Mouse (Mus musculus) stomach, postnatal 0 days (tissue): ENCODE data around the gene Hist2h4. TPM values are rescaled to one million over a fixed set of nuclear protein-coding genes. Genes with fewer than 3 reads are reported as not detected.
"Not testable (repeated sequence)": the region's sequence is repeated elsewhere in the genome, so short reads cannot be mapped to it uniquely, and the experiment has no call there.

ENCODE experiments used
- ATAC-seq: fragments of 200-750 bp; cut with Nextera tagmentation; 2 replicates; pipeline ENCODE4 v1.8.0; 2017; ENCODE audit not compliant: low FRiP score, low TSS enrichment
- DNase-seq: peaks from one replicate; pipeline ENCODE4 v3.0.0-alpha.2; 2016; ENCODE audit warnings: low spot score
- H3K27ac ChIP-seq: fragments of 300-500 bp; sonication (generic); replicated peaks from 2 replicates; pipeline ENCODE4 v1.5.1; 2014; ENCODE audit warnings: mild to moderate bottlenecking, control low read depth
- H3K27me3 ChIP-seq: fragments of 300-500 bp; sonication (generic); 2 replicates; pipeline ENCODE4 v1.6.1; 2014; ENCODE audit warnings: low read length; ENCODE audit not compliant: control insufficient read depth, insufficient read depth
- H3K36me3 ChIP-seq: fragments of 300-500 bp; sonication (generic); 2 replicates; pipeline ENCODE4 v1.6.1; 2014; ENCODE audit warnings: low read length, mixed read lengths; ENCODE audit not compliant: control insufficient read depth, insufficient read depth
- H3K4me1 ChIP-seq: fragments of 300-500 bp; sonication (generic); replicated peaks from 2 replicates; pipeline ENCODE4 v1.6.1; 2014; ENCODE audit warnings: antibody characterized with exemption; ENCODE audit not compliant: control insufficient read depth, insufficient read depth
- H3K4me2 ChIP-seq: fragments of 300-500 bp; sonication (generic); replicated peaks from 2 replicates; pipeline ENCODE4 v1.6.1; 2014; ENCODE audit warnings: low read depth, mild to moderate bottlenecking, control low read depth, moderate library complexity
- H3K4me3 ChIP-seq: fragments of 300-500 bp; sonication (generic); 2 replicates; pipeline ENCODE4 v1.5.1; 2014; ENCODE audit warnings: low read depth, low read length, control low read depth
- H3K9ac ChIP-seq: fragments of 300-500 bp; sonication (generic); 2 replicates; pipeline ENCODE4 v1.6.1; 2014; ENCODE audit warnings: mild to moderate bottlenecking, low read length, control low read depth, mixed read lengths
- H3K9me3 ChIP-seq: fragments of 300-500 bp; sonication (generic); 2 replicates; pipeline ENCODE4 v1.6.1; 2016; ENCODE audit warnings: low read length; ENCODE audit not compliant: control insufficient read depth
- CTCF ChIP-seq: IDR thresholded peaks from 2 replicates; pipeline ENCODE4 v1.5.1; 2016; ENCODE audit warnings: antibody characterized with exemption, low read depth, mild to moderate bottlenecking, moderate library complexity
- EP300 ChIP-seq: optimal IDR thresholded peaks from 2 replicates; pipeline ENCODE3; 2016; ENCODE audit warnings: antibody characterized with exemption
- WGBS: fragments of 180-500 bp; shearing (Covaris S2); extraction: QIAGEN DNeasy Blood & Tissue Kit; methylation state at CpG from one replicate; pipeline ENCODE4 v1.1.7; 2014; 5-methylcytosine and 5-hydroxymethylcytosine counted together
- polyA plus RNA-seq: library from polyadenylated mRNA; unstranded; fragments of >200 nt; fragmentation: Nextera tagmentation; extraction: Ambion mirVana; gene quantifications from 2 replicates; pipeline ENCODE4 v1.2.1, GENCODE M21; 2015

Gene Hist2h4
- polyA plus RNA-seq, 1 experiment from 2014 or later: 9.8 TPM

DNA sequence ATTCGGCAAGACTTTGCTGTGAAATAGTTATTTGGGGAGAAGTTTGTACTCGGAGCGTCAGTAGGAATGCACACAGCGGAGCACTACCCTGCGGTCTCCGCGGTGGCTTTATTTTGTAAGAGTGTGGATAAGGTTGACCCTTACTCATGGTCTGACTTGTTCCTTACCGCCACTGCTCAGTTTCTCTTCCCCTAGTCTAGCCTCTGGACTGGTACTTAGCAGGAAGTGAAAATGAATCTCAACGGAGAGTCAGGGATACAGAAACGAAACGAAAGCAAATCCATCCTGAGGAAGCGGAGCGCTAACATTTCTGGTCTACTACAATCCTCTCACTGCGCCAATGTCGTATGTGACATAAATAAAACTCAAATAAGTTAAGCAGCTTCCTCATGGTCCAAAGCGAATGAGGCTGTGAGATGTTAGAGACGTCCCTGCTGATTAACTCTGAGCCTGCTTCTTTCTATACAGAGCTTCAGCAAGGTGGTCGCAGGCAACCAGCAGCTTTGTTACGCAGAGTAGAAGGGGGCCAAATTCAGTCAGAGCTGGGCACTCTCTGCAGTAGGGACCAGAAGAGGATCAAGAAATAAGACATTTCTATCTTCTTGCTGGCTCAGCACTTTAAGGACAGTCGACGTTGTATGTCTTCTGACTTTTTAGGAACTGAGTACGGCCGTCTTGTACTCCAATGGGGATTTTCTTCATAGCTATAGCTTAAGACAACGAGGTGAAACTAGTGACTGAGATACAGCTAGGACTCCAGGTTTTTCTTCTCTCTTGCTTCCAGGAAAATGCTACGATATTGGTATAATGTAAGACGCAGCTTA is 37.8 kb upstream of the Hist2h4 start:
- Histone ChIP-seq H3K4me1 (no peaks in the 10 kb centered on the region), H3K27me3 (no peaks in the 10 kb centered on the region), H3K27ac (no peak overlapping the region), H3K9ac (no peak overlapping the region), H3K4me2 (peak overlapping the region; percentile 39), H3K36me3 (no peaks in the 10 kb centered on the region), H3K4me3 (peak overlapping the region; percentile 23), H3K9me3 (no peaks in the 10 kb centered on the region)
- TF ChIP-seq EP300 (no peak), CTCF (no peak)
- DNase-seq: no peak
- WGBS: 66% methylated on average over 26 of the region's 26 CpGs
- peak; percentile 32; the same call in 1 of the 2 replicates for ATAC-seq

DNA sequence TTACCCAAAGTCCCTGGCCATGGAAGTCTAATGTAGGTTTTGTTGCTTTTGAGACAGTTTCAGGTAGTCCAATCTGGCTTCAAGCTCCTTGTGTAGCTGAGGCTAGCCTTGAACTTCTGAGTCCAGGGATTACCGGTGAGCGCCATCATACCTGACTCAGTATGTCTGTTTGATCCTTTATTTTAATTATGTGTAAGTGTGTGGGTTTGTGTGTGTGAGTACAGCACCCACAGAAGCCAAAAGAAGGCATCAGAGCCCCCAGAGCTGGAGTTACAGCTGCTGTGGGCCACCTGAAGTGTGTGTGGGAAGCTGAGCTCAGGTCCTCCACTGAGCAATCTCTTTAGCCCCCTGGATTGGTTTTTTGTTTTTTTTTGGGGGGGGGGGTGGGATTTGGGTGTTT is 36.5 kb upstream of the Hist2h4 start:
- ATAC-seq: no peak

DNA sequence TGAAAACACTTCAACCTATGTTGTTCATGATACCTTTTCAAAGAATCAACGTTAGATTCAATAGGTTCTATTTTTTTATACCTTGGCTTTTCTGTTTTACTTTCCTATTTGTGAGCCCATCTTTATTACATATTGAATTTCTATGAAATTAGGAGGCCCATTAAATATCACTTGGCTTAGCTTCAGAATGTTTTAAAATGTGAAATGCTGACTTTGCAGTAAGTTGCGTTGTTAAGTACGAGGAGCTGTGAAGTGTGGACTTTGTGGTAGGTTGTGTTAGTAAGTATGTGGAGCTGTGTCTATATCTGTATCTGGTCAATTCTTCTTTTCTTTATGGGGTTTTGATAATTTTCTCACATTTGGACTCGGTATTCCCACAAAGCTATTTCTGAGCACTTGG is 35.2 kb upstream of the Hist2h4 start:
- H3K4me1 ChIP-seq: no peaks in the 10 kb centered on the region
- no peak for DNase-seq

More for the DNA sequence above, 36.5 kb upstream of the Hist2h4 start:
- Histone ChIP-seq H3K36me3 (no peaks in the 10 kb centered on the region), H3K9me3 (no peaks in the 10 kb centered on the region), H3K4me3 (no peak overlapping the region), H3K27ac (no peak overlapping the region), H3K9ac (no peak overlapping the region), H3K4me2 (no peak overlapping the region), H3K4me1 (no peaks in the 10 kb centered on the region), H3K27me3 (no peaks in the 10 kb centered on the region)
- no peak for DNase-seq
- WGBS: 97% methylated on average over 2 of the region's 2 CpGs
- no peak for TF ChIP-seq CTCF
- no peak for TF ChIP-seq EP300

DNA sequence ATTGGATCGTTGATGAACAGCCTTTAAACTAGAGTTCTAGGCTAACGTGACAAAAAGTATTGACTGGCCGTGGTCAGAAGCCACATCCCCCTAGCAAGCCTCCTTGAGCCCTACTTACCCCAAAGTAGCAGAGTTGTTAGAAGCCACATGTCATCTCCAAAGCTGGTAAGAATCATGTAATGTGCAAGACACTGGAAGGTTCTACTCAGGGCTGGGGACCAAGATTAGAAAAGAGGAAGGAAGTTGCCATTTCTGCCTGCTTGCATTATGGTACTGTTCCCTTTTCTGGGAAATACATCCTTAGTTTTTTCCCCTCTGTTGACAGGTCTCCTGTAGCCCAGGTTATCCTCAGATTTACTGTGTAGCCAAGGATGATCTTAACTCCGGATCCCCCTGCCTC is 30.7 kb upstream of the Hist2h4 start, which contains the start of gene Fcgr1:
Gene Fcgr1, minus strand, starts transcription at position 183 of the 400 bp plus-strand sequence.
- Histone ChIP-seq H3K4me2 (no peak within 1 kb of the TSS), H3K4me3 (no peak within 1 kb of the TSS), H3K27ac (no peak within 1 kb of the TSS), H3K9me3 (no peaks in the 10 kb centered on the region), H3K36me3 (no peaks in the 10 kb centered on the region), H3K27me3 (no peaks in the 10 kb centered on the region), H3K4me1 (no peaks in the 10 kb centered on the region), H3K9ac (no peak within 1 kb of the TSS)
- no peak for TF ChIP-seq CTCF
- no peak for TF ChIP-seq EP300
- WGBS: 75% methylated on average over 4 of the region's 4 CpGs
- ATAC-seq: no peak
- DNase-seq: no peak

More for the DNA sequence above, 35.2 kb upstream of the Hist2h4 start:
- no peak for TF ChIP-seq EP300
- TF ChIP-seq CTCF: no peak
- Histone ChIP-seq H3K4me3 (no peak overlapping the region), H3K27ac (no peak overlapping the region), H3K36me3 (no peaks in the 10 kb centered on the region), H3K9ac (no peak overlapping the region), H3K4me2 (no peak overlapping the region), H3K27me3 (no peaks in the 10 kb centered on the region), H3K9me3 (no peaks in the 10 kb centered on the region)
- 91% methylated on average over 4 of the region's 4 CpGs for WGBS
- ATAC-seq: no peak

DNA sequence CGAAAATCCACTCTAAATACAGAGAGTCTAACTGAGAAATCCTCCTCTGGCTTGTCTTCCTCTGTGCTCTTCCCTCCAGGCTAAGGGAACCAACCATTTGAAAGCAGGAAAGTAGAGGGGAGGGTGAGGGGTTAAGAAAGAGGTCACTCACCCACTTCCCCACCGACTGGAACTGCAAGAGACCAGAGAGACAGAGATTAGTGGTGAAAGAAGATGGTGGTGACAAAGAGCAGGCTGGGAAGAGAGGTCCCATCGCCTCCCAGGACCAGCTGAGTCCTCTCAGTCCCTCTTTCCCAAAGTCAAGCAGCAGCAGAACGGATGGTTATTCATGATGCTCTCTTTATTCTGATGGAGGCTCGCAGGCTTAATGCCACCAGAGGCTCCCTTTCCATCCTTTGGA is 30.3 kb upstream of the Hist2h4 start:
- Histone ChIP-seq H3K4me3 (no peak overlapping the region), H3K27ac (no peak overlapping the region), H3K4me1 (no peaks in the 10 kb centered on the region), H3K4me2 (no peak overlapping the region), H3K36me3 (no peaks in the 10 kb centered on the region), H3K9ac (no peak overlapping the region), H3K27me3 (no peaks in the 10 kb centered on the region), H3K9me3 (no peaks in the 10 kb centered on the region)
- TF ChIP-seq EP300 (no peak), CTCF (no peak)
- no peak for DNase-seq
- WGBS: 48% methylated on average over 5 of the region's 5 CpGs
- ATAC-seq: no peak

DNA sequence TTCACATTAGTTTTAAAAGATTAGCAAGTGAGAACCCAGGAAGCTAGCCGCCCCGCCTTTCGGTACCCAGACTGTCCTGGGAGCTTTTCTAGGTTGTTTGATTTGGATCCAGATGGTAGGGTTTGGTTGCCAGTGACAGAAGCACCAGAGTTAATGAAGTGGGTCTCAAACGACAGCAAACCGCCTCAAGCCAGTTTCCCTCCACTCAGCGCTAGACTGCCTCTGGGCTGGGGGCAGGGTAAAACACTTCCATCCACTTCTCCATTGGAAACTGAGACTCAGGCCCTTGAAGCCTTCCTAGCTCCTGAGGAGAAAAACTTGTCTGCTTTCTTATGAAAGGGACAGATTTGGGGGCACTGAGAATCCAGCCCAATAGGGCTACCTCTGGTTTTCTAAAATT is 29.5 kb upstream of the Hist2h4 start:
- Histone ChIP-seq H3K36me3 (no peaks in the 10 kb centered on the region), H3K27me3 (no peaks in the 10 kb centered on the region), H3K27ac (no peak overlapping the region), H3K4me1 (no peaks in the 10 kb centered on the region), H3K4me3 (no peak overlapping the region), H3K9ac (no peak overlapping the region), H3K9me3 (no peaks in the 10 kb centered on the region), H3K4me2 (no peak overlapping the region)
- TF ChIP-seq EP300 (no peak), CTCF (no peak)
- DNase-seq (no peak), ATAC-seq (no peak)
- 64% methylated on average over 6 of the region's 6 CpGs for WGBS

DNA sequence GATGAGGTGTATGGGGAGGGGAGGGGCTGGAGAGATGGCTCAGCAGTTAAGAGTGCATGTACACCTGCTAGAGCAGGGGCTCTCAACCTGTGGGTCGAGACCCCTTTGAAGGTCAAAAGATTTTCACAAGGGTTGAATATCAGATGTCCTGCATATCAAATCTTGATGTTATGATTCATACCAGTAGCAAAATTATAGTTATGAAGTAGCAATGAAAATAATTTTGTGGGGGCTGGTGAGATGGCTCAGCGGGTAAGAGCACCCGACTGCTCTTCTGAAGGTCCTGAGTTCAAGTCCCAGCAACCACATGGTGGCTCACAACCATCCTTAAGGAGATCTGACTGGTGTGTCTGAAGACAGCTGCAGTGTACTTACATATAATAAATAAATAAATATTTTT is 27.6 kb upstream of the Hist2h4 start:
- not testable (repeated sequence) for H3K9me3 ChIP-seq, H3K4me3 ChIP-seq, H3K9ac ChIP-seq, H3K27me3 ChIP-seq, H3K36me3 ChIP-seq, DNase-seq, ATAC-seq, H3K27ac ChIP-seq, H3K4me1 ChIP-seq, H3K4me2 ChIP-seq
- 92% methylated on average over 3 of the region's 3 CpGs for WGBS
